Mouse (Mus musculus) layer of hippocampus, adult 18-20 months (tissue): Measurements from ENCODE around the gene Ibsp. TPM values are rescaled to one million over a fixed set of nuclear protein-coding genes. Genes with fewer than 3 reads are reported as not detected.

Experiments used
- DNase-seq, 2 experiments: peaks; one replicate each; pipeline ENCODE4 v3.0.0; 2022; ENCODE audit warnings: low spot score in 2 of 2
- microRNA-seq, 2 experiments: library from miRNA; unstranded; fragments of <30 nt; microRNA quantifications; one replicate each; pipeline ENCODE4 v1.2.0; 2021
- total RNA-seq, 2 experiments: library from RNA; stranded (reverse); gene quantifications; 2 replicates each; pipeline ENCODE4 v1.2.3; 2021

Gene Ibsp
- total RNA-seq, 2 experiments from 2014 or later: 0.25 TPM

GRCm38 (mm10) chr5:104339706-104340512 lies 40.9 kb downstream of the Ibsp start:
- peak in 1 of 2 experiments; percentile 48 for DNase-seq

- no peak for DNase-seq
Observed at GRCm38 (mm10) chr5:104340513-104340829, 41.5 kb downstream of the Ibsp start.

- DNase-seq: no peak
Observed at GRCm38 (mm10) chr5:104342881-104343280, 43.9 kb downstream of the Ibsp start.

DNA sequence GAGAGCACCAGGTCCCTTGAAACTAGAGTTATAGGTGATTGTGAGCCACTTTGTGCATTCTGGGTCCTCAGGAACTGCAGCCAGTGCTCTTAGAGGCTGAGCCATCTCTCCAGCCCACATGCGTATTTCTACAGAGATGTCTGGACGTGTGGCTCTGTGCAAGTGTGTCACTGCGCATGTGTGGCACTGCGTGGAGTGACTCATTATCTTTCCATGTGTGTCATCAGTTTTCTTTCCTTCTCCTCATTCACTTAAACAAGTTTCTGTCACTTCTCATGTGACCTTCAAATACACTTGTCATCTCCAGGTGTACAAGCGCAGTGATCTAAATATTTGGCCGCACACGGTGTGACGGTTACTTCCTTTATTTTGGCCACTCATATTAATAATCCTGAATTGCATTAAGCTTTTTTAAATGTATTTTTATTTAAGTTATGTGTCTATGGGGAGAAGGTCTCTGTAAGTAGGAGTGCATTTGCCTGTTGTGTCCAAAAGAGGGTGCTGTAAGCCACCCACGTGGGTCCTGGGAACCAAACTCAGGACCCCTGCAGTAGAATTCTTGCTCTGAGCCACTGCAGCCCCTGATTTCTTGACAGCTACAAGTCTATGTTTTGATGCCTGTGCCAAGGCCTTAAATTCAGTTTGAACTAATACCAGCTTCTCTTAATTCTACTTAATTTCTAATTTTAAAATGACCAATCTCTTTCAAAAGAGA lies 45.7 kb downstream of the Ibsp start:
- no peak for DNase-seq

DNA sequence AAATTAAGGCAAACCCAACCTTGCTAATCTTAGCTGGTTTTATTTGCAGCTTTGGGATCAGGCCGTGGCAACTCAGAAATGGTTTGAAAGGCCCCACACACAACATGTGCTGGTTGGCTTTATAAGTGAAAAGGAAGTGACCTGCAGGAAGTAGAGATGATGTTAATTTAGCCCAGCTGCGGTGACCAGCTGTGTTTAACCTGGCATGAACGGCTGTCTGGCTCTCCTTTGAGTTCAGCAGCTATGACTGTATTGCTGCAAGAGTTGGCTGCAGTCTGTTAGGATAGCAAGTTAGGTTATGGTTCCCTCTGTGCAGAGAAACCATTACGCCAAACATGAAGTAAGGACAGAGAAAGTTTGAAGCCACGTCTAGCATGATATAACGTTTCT lies 46.3 kb downstream of the Ibsp start:
- DNase-seq: no peak

- no peak for DNase-seq
Observed at GRCm38 (mm10) chr5:104351041-104351440, 52.1 kb downstream of the Ibsp start.

DNA sequence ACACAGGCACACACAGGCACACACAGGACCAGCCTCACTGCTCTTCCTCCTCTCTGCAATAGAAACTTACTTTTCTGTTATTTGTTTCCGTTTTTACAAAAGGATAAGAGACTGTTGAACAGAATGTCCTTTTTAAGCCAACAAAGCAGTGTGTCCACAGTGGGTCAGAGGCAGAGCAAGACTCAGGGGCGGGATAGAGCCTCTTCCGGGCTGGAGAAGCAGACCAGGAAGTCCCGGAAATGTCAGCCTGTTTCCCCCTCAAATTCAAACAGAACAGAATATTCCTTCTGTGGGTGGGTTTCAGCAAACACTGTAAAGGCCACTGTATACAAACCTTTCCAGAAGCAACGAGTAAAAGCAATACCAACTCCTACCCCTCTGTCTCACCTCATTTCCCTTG lies 52.9 kb downstream of the Ibsp start:
- DNase-seq: no peak

DNA sequence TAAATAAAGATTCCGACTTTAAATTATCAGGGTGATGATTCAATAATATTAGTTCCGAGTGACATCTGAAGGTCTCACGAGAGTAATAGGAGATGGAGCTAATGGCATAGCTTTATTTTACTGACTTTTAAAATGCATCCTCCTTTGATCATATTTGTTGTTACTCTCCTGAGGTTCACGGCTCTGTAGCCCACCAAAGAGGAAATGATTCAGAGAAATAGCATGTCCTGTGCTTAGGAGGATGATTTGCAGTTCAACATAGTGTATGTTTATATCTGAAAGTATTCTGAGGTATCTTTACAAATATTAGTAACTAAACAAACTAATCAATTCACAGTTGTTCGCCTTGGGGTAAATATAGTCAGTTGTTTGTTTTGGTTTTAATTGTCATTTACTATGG lies 58.6 kb downstream of the Ibsp start:
- DNase-seq: no peak

- no peak for DNase-seq
Observed at GRCm38 (mm10) chr5:104358592-104358991, 59.6 kb downstream of the Ibsp start.

GRCm38 (mm10) chr5:104359257-104359656 lies 60.3 kb downstream of the Ibsp start:
- DNase-seq: no peak

Small RNA genes within 50 kb of the gene (microRNA-seq; reads per million reads assigned to microRNA genes)
- gene Gm23616: 0 reads per million in 2 experiments

Other genes starting within 250 kb of the Ibsp start
- not detected for gene Gm17660, start 221.6 kb upstream of the Ibsp start, total RNA-seq
- gene Sparcl1, start 185.4 kb upstream of the Ibsp start, total RNA-seq: 1,000 to 10,000 TPM; 1,467 to 1,533 TPM
- under 1 TPM in 1 of 2 experiments, not detected in 1; 0.08 TPM for gene Dspp, start 128.5 kb upstream of the Ibsp start, total RNA-seq
- gene Dmp1, start 96.6 kb upstream of the Ibsp start, total RNA-seq: 1 to 10 TPM; 7.5 to 7.7 TPM
- gene Mepe, start 26.2 kb downstream of the Ibsp start, total RNA-seq: not detected
- 1 to 10 TPM; 4.7 to 5.6 TPM for gene Spp1, start 135.9 kb downstream of the Ibsp start, total RNA-seq
- 10 to 100 TPM; 32.7 to 34.5 TPM for gene Pkd2, start 160.3 kb downstream of the Ibsp start, total RNA-seq
- gene BC005561, start 209.2 kb downstream of the Ibsp start, total RNA-seq: 10 to 100 TPM; 11.1 to 11.3 TPM